Mouse (Mus musculus) thymus, postnatal 14 days (tissue): ENCODE results near the gene Chrnb1.
A peak's percentile ranks its signal among the peaks of the same experiment; 100 is the strongest.

Experiments
- DNase-seq: peaks from one replicate; pipeline ENCODE4 v3.0.0; 2021

Chrnb1 gene

GRCm38 (mm10) chr11:69803786-69804651 lies 8.3 kb upstream of the Chrnb1 start:
- peak; percentile 86 for DNase-seq

GRCm38 (mm10) chr11:69803328-69803727 lies 7.6 kb upstream of the Chrnb1 start:
- no peak for DNase-seq

- DNase-seq, result peak; percentile 86
Observed at GRCm38 (mm10) chr11:69802648-69803105, 6.9 kb upstream of the Chrnb1 start.

- no peak for DNase-seq
Observed at GRCm38 (mm10) chr11:69801379-69801977, 5.7 kb upstream of the Chrnb1 start, which contains the start of gene Fgf11. Fgf11 (minus strand) TSS chr11:69801857.

GRCm38 (mm10) chr11:69800392-69801197 lies 4.9 kb upstream of the Chrnb1 start:
- DNase-seq, result peak; percentile 11

- DNase-seq, result no peak
Observed at GRCm38 (mm10) chr11:69800138-69800391, 4.3 kb upstream of the Chrnb1 start.

GRCm38 (mm10) chr11:69799394-69800137 lies 3.8 kb upstream of the Chrnb1 start:
- no peak for DNase-seq

GRCm38 (mm10) chr11:69797924-69798323 lies 2.2 kb upstream of the Chrnb1 start:
- DNase-seq, result no peak

GRCm38 (mm10) chr11:69795983-69796435 lies 266 bp upstream of the Chrnb1 start:
- DNase-seq, result no peak

GRCm38 (mm10) chr11:69793429-69793828 lies 2.3 kb downstream of the Chrnb1 start:
- no peak for DNase-seq

GRCm38 (mm10) chr11:69791420-69791819 lies 4.3 kb downstream of the Chrnb1 start:
- no peak for DNase-seq

- DNase-seq, result no peak
Observed at GRCm38 (mm10) chr11:69789431-69789830, 6.3 kb downstream of the Chrnb1 start.

- DNase-seq, result no peak
Observed at GRCm38 (mm10) chr11:69787306-69787705, 8.4 kb downstream of the Chrnb1 start.

- no peak for DNase-seq
Observed at GRCm38 (mm10) chr11:69784793-69785272, 10.9 kb downstream of the Chrnb1 start.

- no peak for DNase-seq
Observed at GRCm38 (mm10) chr11:69781828-69782227, 13.9 kb downstream of the Chrnb1 start.

- DNase-seq, result no peak
Observed at GRCm38 (mm10) chr11:69778985-69779384, 16.8 kb downstream of the Chrnb1 start.

GRCm38 (mm10) chr11:69778258-69778982 lies 17.3 kb downstream of the Chrnb1 start:
- DNase-seq, result no peak

- no peak for DNase-seq
Observed at GRCm38 (mm10) chr11:69777504-69778257, 18.1 kb downstream of the Chrnb1 start.

GRCm38 (mm10) chr11:69776488-69776887 lies 19.3 kb downstream of the Chrnb1 start:
- no peak for DNase-seq

GRCm38 (mm10) chr11:69775716-69776115 lies 20.0 kb downstream of the Chrnb1 start:
- no peak for DNase-seq

GRCm38 (mm10) chr11:69774961-69775360 lies 20.8 kb downstream of the Chrnb1 start:
- no peak for DNase-seq
